Mouse (Mus musculus): Measurements from ENCODE around the gene Pcolce. TPM values are rescaled to one million over a fixed set of nuclear protein-coding genes. Genes with fewer than 3 reads are reported as not detected.

The Pcolce gene
- polyA plus RNA-seq (2015; fragmentation: Illumina TruSeq; extraction: RNeasy Lipid Tissue Mini Kit (QIAGEN cat#74804); ENCODE audit: low read depth, low replicate concordance), result 12.1 TPM

GRCm38 (mm10) chr5:137613550-137613949 is at the start of gene Pcolce:
Gene Pcolce, minus strand, starts transcription at chr5:137613784.

DNA sequence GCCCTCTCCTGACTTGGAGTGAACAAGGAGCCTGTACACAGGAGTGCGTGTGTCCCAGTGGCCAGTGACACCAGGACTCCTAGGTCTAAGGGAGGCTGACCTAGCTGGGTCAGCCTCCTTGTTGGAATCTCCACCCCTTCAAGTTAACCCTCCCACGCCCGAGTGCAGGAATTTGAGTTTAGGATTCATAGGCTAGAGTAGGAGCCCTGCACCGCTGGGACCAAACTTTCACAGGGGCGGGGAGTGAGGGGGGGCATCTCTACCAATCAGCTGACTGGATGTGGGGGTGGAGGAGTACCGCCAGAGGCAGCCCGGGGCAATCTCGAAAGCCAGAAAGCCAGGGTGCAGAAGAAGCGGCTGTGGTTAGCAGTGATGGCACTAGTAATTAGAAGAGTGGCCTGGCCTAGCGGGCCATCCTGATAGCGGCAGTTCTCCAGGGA is 32.1 kb upstream of the Pcolce start, which contains the start of gene Irs3:
Gene Irs3, minus strand, starts transcription at position 63 of the 440 bp plus-strand sequence.

DNA sequence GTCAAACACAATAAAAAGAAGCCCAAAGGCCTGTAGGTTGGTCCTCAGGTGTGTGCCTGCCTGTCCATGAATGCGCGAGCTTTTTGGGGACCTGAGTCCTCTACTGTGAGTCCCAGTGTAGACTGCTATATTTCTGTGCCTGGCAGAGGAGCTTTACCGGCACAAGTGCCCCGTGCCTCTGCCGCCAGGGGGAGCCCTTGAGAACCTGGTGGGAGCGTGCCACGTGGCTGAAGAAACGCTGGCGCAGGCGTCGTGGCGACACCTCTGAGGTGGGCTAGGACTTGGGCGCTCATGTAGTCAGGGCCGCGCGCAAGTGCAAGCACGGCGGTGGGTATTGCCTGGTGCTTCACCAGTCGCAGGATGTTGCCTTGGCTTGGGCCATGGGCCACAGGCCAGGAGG is 27.5 kb upstream of the Pcolce start, which contains the start of gene Sap25:
Gene Sap25, plus strand, starts transcription at position 281 of the 400 bp plus-strand sequence.

GRCm38 (mm10) chr5:137628498-137629305 is 15.1 kb upstream of the Pcolce start, which contains the start of the genes Fbxo24, Lrch4 and Gm20605:
Gene Fbxo24, minus strand, starts transcription at chr5:137629002.
Gene Lrch4, plus strand, starts transcription at chr5:137629121.
Gene Gm20605, plus strand, starts transcription at chr5:137629175.

DNA sequence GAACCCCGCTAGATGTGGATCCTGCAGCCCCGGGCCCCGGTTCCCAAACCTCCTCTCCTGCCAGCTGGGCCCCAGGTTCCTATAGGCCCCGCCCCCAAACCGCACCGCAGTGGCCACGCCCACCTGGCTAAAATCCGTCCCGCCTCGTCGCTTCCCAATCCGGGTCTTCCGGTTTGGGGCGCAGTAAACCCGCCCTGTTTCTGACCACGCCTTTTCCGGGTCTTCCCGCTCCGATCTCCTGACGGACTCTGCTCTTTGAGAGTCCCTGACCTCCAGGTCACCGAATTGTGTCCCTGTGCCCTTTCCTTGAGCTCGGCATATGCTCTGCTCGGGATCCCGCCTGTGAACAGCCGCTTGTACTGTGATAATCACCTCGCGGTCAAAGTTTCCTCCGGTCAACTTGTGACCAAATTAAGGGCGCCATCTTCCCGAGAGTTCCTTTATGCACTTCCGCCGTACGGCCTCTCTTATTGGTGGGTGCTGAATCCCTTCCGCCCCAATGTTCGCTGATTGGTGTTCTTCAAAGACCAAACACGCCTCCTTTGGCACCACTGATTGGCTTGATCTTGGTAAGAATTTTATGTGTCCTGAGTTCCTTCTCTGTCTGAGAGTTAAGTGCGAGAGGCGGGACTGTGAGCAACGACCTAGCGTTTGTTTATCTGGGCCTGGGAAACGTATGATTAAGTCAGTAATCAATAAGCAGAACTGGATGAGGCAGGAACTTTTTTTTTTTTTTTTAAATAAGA is 12.8 kb downstream of the Pcolce start, which contains the start of gene Mospd3:
Gene Mospd3, minus strand, starts transcription at position 440 of the 746 bp plus-strand sequence.

DNA sequence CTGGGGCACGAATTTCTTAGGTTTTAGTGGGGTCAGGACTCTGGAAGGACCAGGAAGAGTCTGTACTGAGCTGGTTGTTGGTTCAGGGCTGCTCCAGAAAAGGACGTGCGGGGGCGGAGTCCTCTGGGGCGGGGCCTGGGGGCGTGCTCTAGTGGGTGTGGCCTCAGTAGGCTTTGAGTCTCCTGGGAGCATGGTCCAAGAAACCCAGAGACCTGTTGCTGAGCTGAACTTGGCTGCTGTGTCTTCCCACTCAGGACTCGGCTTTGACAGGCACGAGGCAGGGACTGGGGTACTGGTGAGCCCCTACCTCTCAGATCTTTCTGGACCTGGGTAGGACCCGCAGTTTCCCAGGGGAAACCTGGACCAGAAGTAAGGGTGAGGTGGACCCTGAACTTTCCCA is 43.9 kb downstream of the Pcolce start, which contains the start of gene Tfr2:
Gene Tfr2, plus strand, starts transcription at position 176 of the 400 bp plus-strand sequence.

Other genes with a start within 250 kb of the Pcolce start
- 0.09 TPM for gene Zan, start 136.7 kb downstream of the Pcolce start, polyA plus RNA-seq (2015; fragmentation: Illumina TruSeq; extraction: RNeasy Lipid Tissue Mini Kit (QIAGEN cat#74804); ENCODE audit: low read depth, low replicate concordance)
- 31.7 TPM for gene Pop7, start 111.3 kb downstream of the Pcolce start, polyA plus RNA-seq (2015; fragmentation: Illumina TruSeq; extraction: RNeasy Lipid Tissue Mini Kit (QIAGEN cat#74804); ENCODE audit: low read depth, low replicate concordance)
- gene Gigyf1, start 95.2 kb downstream of the Pcolce start, polyA plus RNA-seq (2015; fragmentation: Illumina TruSeq; extraction: RNeasy Lipid Tissue Mini Kit (QIAGEN cat#74804); ENCODE audit: low read depth, low replicate concordance), result 28.4 TPM
- not detected for gene Epo, start 80.5 kb downstream of the Pcolce start, polyA plus RNA-seq (2015; fragmentation: Illumina TruSeq; extraction: RNeasy Lipid Tissue Mini Kit (QIAGEN cat#74804); ENCODE audit: low read depth, low replicate concordance)
- 511 TPM for gene Gnb2, start 80.3 kb downstream of the Pcolce start, polyA plus RNA-seq (2015; fragmentation: Illumina TruSeq; extraction: RNeasy Lipid Tissue Mini Kit (QIAGEN cat#74804); ENCODE audit: low read depth, low replicate concordance)
- gene Actl6b, start 60.3 kb downstream of the Pcolce start, polyA plus RNA-seq (2015; fragmentation: Illumina TruSeq; extraction: RNeasy Lipid Tissue Mini Kit (QIAGEN cat#74804); ENCODE audit: low read depth, low replicate concordance), result 130 TPM
- 7.5 TPM for gene Tfr2, start 43.9 kb downstream of the Pcolce start, polyA plus RNA-seq (2015; fragmentation: Illumina TruSeq; extraction: RNeasy Lipid Tissue Mini Kit (QIAGEN cat#74804); ENCODE audit: low read depth, low replicate concordance)
- gene Mospd3, start 12.7 kb downstream of the Pcolce start, polyA plus RNA-seq (2015; fragmentation: Illumina TruSeq; extraction: RNeasy Lipid Tissue Mini Kit (QIAGEN cat#74804); ENCODE audit: low read depth, low replicate concordance), result 19.5 TPM
- not detected for gene Fbxo24, start 15.2 kb upstream of the Pcolce start, polyA plus RNA-seq (2015; fragmentation: Illumina TruSeq; extraction: RNeasy Lipid Tissue Mini Kit (QIAGEN cat#74804); ENCODE audit: low read depth, low replicate concordance)
- 10.6 TPM for gene Lrch4, start 15.3 kb upstream of the Pcolce start, polyA plus RNA-seq (2015; fragmentation: Illumina TruSeq; extraction: RNeasy Lipid Tissue Mini Kit (QIAGEN cat#74804); ENCODE audit: low read depth, low replicate concordance)
- gene Gm20605, start 15.4 kb upstream of the Pcolce start, polyA plus RNA-seq (2015; fragmentation: Illumina TruSeq; extraction: RNeasy Lipid Tissue Mini Kit (QIAGEN cat#74804); ENCODE audit: low read depth, low replicate concordance), result 8.3 TPM
- 4.2 TPM for gene Sap25, start 27.6 kb upstream of the Pcolce start, polyA plus RNA-seq (2015; fragmentation: Illumina TruSeq; extraction: RNeasy Lipid Tissue Mini Kit (QIAGEN cat#74804); ENCODE audit: low read depth, low replicate concordance)
- gene Irs3, start 31.9 kb upstream of the Pcolce start, polyA plus RNA-seq (2015; fragmentation: Illumina TruSeq; extraction: RNeasy Lipid Tissue Mini Kit (QIAGEN cat#74804); ENCODE audit: low read depth, low replicate concordance), result not detected
- 33.0 TPM for gene Agfg2, start 70.9 kb upstream of the Pcolce start, polyA plus RNA-seq (2015; fragmentation: Illumina TruSeq; extraction: RNeasy Lipid Tissue Mini Kit (QIAGEN cat#74804); ENCODE audit: low read depth, low replicate concordance)
- gene Nyap1, start 127.8 kb upstream of the Pcolce start, polyA plus RNA-seq (2015; fragmentation: Illumina TruSeq; extraction: RNeasy Lipid Tissue Mini Kit (QIAGEN cat#74804); ENCODE audit: low read depth, low replicate concordance), result 57.5 TPM
- 226 TPM for gene Tsc22d4, start 131.9 kb upstream of the Pcolce start, polyA plus RNA-seq (2015; fragmentation: Illumina TruSeq; extraction: RNeasy Lipid Tissue Mini Kit (QIAGEN cat#74804); ENCODE audit: low read depth, low replicate concordance)
- 25.6 TPM for gene Ppp1r35, start 165.1 kb upstream of the Pcolce start, polyA plus RNA-seq (2015; fragmentation: Illumina TruSeq; extraction: RNeasy Lipid Tissue Mini Kit (QIAGEN cat#74804); ENCODE audit: low read depth, low replicate concordance)
- 32.0 TPM for gene Mepce, start 173.9 kb upstream of the Pcolce start, polyA plus RNA-seq (2015; fragmentation: Illumina TruSeq; extraction: RNeasy Lipid Tissue Mini Kit (QIAGEN cat#74804); ENCODE audit: low read depth, low replicate concordance)
- 9.6 TPM for gene Zcwpw1, start 174.0 kb upstream of the Pcolce start, polyA plus RNA-seq (2015; fragmentation: Illumina TruSeq; extraction: RNeasy Lipid Tissue Mini Kit (QIAGEN cat#74804); ENCODE audit: low read depth, low replicate concordance)
- 1.0 TPM for gene Pilra, start 222.5 kb upstream of the Pcolce start, polyA plus RNA-seq (2015; fragmentation: Illumina TruSeq; extraction: RNeasy Lipid Tissue Mini Kit (QIAGEN cat#74804); ENCODE audit: low read depth, low replicate concordance)
- not detected for gene Pilrb1, start 244.3 kb upstream of the Pcolce start, polyA plus RNA-seq (2015; fragmentation: Illumina TruSeq; extraction: RNeasy Lipid Tissue Mini Kit (QIAGEN cat#74804); ENCODE audit: low read depth, low replicate concordance)